Mouse (Mus musculus): ENCODE data around the gene Slc22a15. TPM values are rescaled to one million over a fixed set of nuclear protein-coding genes. Genes with fewer than 3 reads are reported as not detected.

Gene Slc22a15
- 5.1 and 5.6 TPM in 2 replicates for polyA plus RNA-seq (2015; fragmentation: Nextera tagmentation; extraction: Ambion mirVana)

DNA sequence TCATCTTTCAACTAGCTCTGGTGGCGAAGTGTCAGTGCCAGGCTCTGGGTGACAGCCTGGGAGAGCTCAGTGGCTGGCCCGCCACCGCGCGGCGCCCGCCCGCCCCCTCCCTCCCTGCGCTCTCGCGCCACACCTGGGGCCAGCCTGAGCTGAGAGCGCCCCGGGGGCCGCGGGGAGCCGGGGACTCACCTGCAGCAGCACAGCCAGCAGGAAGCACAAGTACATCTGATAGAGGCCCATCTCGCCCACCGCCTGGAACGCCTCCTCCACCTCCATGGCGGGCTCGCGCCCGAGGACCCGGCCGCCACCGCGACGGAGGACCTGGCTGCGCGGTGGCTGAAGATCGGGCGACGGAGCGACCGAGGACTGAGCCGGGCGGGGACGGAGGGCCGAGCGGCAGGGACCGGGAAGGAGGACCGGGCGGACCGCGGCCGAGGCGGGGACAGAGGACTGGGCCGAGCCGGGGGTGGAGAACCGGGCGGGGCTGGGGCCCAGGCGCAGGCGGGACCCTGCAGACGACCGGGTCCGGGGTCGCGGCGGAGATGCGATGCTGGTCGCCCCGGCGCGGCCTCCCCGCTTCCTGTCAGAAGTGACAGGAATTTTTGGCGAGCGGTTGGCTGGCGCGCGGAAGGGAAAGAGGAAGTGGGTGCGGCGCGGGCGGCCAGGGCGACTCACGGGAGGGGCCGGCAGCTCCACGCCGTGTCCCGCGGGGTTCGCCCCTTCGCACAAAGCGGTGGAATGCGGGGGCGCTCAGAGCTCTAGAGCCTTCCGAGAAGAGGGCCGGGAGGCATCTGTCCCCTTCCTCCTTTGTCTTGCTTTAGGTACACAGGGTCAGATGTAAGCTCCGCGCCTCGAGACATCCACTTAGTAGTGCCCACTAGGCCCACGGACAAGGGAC lies at the start of gene Slc22a15:
TSS of gene Slc22a15 (minus strand) at position 611 of the 898 bp plus-strand sequence.
- Histone ChIP-seq H3K27ac (replicated peaks) (peak within 1 kb of the TSS; percentile 94), H3K9ac (replicated peaks) (peak within 1 kb of the TSS; percentile 92), H3K27me3 (replicated peaks) (no peaks in the 10 kb centered on the region), H3K9me3 (replicated peaks) (no peaks in the 10 kb centered on the region), H3K4me2 (peak within 1 kb of the TSS; percentile 82), H3K4me1 (peaks cover 33% of the 10 kb centered on the region), H3K36me3 (no peaks in the 10 kb centered on the region), H3K4me3 (replicated peaks) (peak within 1 kb of the TSS; percentile 85)
- WGBS: under 1% methylated on average over 60 of the region's 92 CpGs
- peak; percentile 88 for ATAC-seq (ENCODE audit: low FRiP score)

DNA sequence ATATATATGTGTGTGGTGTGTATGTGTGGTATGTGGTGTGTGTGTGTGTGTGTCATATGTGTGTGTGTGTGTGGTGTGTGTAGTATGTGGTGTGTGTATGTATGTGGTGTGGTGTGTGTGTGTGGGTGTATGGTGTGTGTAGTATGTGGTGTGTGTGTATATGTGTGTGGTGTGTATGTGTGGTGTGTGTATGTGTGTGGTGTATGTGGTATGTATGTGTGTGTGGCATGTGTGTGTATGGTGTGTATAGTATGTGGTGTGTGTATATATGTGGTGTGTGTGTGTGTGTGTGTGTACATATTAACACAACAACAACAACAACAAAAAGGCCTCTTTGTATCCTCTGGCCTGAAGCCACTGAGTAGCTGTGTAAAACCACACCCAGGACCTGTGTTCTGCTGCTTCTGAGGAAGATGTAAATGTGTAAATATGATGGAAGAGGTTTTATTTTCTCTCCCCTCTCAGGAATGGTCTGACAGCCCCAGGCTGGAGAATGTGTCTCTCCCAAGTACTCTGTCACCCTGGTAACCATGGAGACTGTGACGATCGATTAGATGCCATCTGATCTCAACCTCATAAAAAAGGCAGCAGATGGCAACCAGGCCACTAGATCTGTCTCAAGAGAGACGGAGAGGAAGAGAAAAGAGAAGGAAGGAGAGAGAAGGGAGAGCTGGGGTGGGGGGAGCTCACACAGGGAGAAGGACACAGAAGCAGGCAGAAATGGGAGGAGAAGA lies 42.7 kb upstream of the Slc22a15 start:
- H3K4me2 ChIP-seq: no peak overlapping the region
- WGBS: 4% methylated on average over 3 of the region's 3 CpGs
- peak overlapping the region; percentile 64 for H3K27ac ChIP-seq (replicated peaks)
- H3K27me3 ChIP-seq (replicated peaks): no peaks in the 10 kb centered on the region
- peak overlapping the region; percentile 14; the same call in 1 of the 2 replicates for H3K9ac ChIP-seq (replicated peaks)
- peaks cover 32% of the 10 kb centered on the region for H3K4me1 ChIP-seq
- H3K9me3 ChIP-seq (replicated peaks): no peaks in the 10 kb centered on the region
- H3K36me3 ChIP-seq: no peaks in the 10 kb centered on the region
- ATAC-seq (ENCODE audit: low FRiP score): peak; percentile 81
- H3K4me3 ChIP-seq (replicated peaks): no peak overlapping the region

GRCm38 (mm10) chr3:101964352-101964751 lies 40.1 kb upstream of the Slc22a15 start:
- no peaks in the 10 kb centered on the region for H3K9me3 ChIP-seq (replicated peaks)
- ATAC-seq (ENCODE audit: low FRiP score): no peak
- no peaks in the 10 kb centered on the region for H3K27me3 ChIP-seq (replicated peaks)
- no peak overlapping the region for H3K9ac ChIP-seq (replicated peaks)
- no peak overlapping the region for H3K27ac ChIP-seq (replicated peaks)
- H3K36me3 ChIP-seq: no peaks in the 10 kb centered on the region
- H3K4me2 ChIP-seq: 0 out of 2 replicates have a peak overlapping the region, but pooled peaks have one; percentile 9
- no peak overlapping the region for H3K4me3 ChIP-seq (replicated peaks)
- 16% methylated on average over 7 of the region's 7 CpGs for WGBS
- peaks cover 32% of the 10 kb centered on the region for H3K4me1 ChIP-seq

DNA sequence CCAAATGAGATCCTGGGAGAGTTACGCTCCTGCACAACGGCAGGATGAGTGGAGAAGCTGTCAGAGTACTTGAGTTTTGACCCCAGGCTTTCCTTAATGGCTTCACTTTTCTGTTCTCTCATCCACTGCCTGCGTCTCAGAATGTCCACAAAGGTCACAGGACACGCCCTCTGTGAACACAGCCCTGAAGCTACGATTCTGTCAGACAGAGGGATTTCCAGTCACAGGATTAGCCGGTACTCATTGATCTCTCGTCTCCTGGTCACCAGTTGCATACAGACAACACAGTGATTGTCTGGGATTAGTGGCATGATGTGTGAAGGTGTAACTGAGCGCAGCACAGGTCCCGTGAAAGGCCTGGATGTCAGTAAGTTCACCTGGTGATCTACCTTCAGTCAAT lies 39.2 kb upstream of the Slc22a15 start:
- no peak overlapping the region for H3K27ac ChIP-seq (replicated peaks)
- H3K4me3 ChIP-seq (replicated peaks): no peak overlapping the region
- H3K4me2 ChIP-seq: no peak overlapping the region
- H3K9ac ChIP-seq (replicated peaks): no peak overlapping the region
- no peaks in the 10 kb centered on the region for H3K27me3 ChIP-seq (replicated peaks)
- WGBS: 32% methylated on average over 9 of the region's 9 CpGs
- ATAC-seq (ENCODE audit: low FRiP score): no peak
- H3K9me3 ChIP-seq (replicated peaks): no peaks in the 10 kb centered on the region
- peaks cover 33% of the 10 kb centered on the region for H3K4me1 ChIP-seq
- no peaks in the 10 kb centered on the region for H3K36me3 ChIP-seq

DNA sequence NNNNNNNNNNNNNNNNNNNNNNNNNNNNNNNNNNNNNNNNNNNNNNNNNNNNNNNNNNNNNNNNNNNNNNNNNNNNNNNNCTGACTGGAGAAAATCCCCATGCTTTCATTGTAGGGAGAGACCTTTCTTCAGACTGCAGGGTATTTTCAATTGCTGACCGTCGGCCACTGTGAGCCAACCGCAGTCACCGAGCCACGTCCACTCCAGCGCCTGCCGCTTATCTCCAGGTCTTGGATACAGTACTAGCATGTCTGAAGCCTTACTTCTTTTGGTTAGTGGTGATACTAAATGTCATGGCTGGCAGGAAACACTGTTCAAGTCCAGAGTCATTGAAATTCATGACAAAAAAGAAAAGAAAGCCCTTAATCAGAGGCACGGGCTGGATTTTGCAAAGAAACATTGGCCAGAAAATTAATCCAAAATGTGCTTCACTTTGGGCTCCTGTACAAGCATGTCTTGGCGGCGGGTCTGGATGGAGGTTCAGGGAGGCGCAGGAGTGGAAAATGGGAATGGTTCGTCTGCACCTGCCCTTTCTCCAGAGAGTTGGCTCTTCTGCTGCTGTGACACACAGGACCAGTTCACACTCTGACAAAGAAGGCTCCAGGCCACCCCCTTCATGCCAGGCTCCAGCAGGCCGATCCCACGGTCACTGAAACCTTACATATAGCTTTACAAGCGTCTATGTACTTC lies 37.0 kb upstream of the Slc22a15 start:
- no peak overlapping the region for H3K27ac ChIP-seq (replicated peaks)
- 79% methylated on average over 15 of the region's 15 CpGs for WGBS
- ATAC-seq (ENCODE audit: low FRiP score): no peak

GRCm38 (mm10) chr3:101958047-101958446 lies 33.8 kb upstream of the Slc22a15 start:
- Histone ChIP-seq H3K4me3 (replicated peaks) (no peak overlapping the region), H3K27ac (replicated peaks) (no peak overlapping the region), H3K4me2 (no peak overlapping the region), H3K27me3 (replicated peaks) (no peaks in the 10 kb centered on the region), H3K9ac (replicated peaks) (no peak overlapping the region), H3K4me1 (0 out of 2 replicates have a peak, but pooled peaks cover 2% of the 10 kb centered on the region), H3K9me3 (replicated peaks) (no peaks in the 10 kb centered on the region), H3K36me3 (no peaks in the 10 kb centered on the region)
- ATAC-seq (ENCODE audit: low FRiP score): no peak
- 80% methylated on average over 3 of the region's 3 CpGs for WGBS

More for the DNA sequence above, 37.0 kb upstream of the Slc22a15 start:
- Histone ChIP-seq H3K27me3 (replicated peaks) (no peaks in the 10 kb centered on the region), H3K4me2 (no peak overlapping the region), H3K9me3 (replicated peaks) (no peaks in the 10 kb centered on the region), H3K36me3 (no peaks in the 10 kb centered on the region), H3K4me3 (replicated peaks) (no peak overlapping the region), H3K9ac (replicated peaks) (no peak overlapping the region), H3K4me1 (peaks cover 20% of the 10 kb centered on the region)

DNA sequence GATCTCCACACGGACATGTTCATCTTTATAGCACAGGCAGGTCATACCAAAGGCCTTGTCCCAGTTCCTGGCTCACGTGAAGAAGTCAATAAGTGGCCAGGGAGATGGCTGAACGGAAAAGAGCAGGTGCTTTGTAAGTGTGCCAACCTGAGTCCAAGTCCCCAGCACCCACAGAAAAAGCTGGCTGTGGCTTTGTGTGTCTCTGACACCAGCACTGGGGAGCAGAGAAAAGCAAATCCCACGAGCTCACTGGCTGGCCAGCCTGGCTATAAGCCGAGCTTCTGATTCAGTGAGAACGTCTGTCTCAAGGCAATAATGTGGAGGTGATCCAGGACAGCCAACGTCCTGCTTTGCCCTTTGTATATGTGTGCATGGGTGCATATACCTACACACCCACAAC lies 29.3 kb upstream of the Slc22a15 start:
- Histone ChIP-seq H3K27me3 (replicated peaks) (no peaks in the 10 kb centered on the region), H3K27ac (replicated peaks) (no peak overlapping the region), H3K4me2 (no peak overlapping the region), H3K4me3 (replicated peaks) (no peak overlapping the region), H3K9ac (replicated peaks) (no peak overlapping the region), H3K36me3 (no peaks in the 10 kb centered on the region), H3K4me1 (peaks cover 3% of the 10 kb centered on the region; the same call in 1 of the 2 replicates), H3K9me3 (replicated peaks) (no peaks in the 10 kb centered on the region)
- WGBS: 62% methylated on average over 7 of the region's 7 CpGs
- no peak for ATAC-seq (ENCODE audit: low FRiP score)

DNA sequence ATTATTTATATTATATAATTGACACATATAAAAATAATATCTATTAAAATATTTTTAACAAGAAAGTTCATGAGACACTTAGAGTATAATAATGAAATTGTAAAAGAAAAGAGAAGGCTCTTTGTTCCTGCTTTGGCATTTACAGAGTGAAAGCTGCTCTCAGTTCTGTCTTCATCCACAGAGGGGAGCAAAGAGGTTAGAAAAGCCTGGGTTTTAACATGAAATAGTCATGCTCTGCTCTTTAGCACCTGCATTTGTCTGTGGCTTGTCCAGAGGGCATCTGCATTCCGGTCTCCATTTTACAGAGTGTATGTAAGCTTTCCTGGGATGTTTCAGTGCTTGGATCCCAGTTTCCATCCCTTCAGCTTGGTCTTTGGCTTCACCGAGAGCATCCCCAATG lies 28.3 kb upstream of the Slc22a15 start:
- H3K4me3 ChIP-seq (replicated peaks): no peak overlapping the region
- no peaks in the 10 kb centered on the region for H3K36me3 ChIP-seq
- WGBS: 79% methylated on average over 2 of the region's 2 CpGs
- peak; percentile 60; the same call in 1 of the 2 replicates for ATAC-seq (ENCODE audit: low FRiP score)
- peaks cover 3% of the 10 kb centered on the region; the same call in 1 of the 2 replicates for H3K4me1 ChIP-seq
- H3K4me2 ChIP-seq: no peak overlapping the region
- no peak overlapping the region for H3K27ac ChIP-seq (replicated peaks)
- H3K9me3 ChIP-seq (replicated peaks): no peaks in the 10 kb centered on the region
- H3K27me3 ChIP-seq (replicated peaks): no peaks in the 10 kb centered on the region
- H3K9ac ChIP-seq (replicated peaks): no peak overlapping the region

DNA sequence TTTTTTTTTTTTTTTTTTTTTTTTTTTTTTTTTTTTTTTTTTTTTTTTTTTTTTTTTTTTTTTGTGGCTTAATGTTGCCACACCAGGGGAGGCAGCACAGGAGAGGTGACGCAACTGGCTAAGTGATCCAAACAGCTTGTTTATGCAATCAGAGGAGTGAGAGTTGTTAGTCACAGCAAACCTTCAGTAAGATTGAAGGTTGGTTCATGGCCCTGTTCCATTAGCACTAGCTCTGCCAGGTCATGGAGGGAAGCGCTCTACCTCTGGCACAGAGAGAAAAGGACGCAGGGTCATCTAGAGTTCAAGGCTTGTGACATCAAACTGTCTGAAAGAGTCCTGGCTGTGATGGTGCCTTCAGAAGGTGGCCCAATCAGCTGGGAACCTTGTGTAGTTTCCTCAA lies 24.3 kb upstream of the Slc22a15 start:
- ATAC-seq (ENCODE audit: low FRiP score): no peak
- Histone ChIP-seq H3K27me3 (replicated peaks) (no peaks in the 10 kb centered on the region), H3K4me2 (no peak overlapping the region), H3K4me1 (peaks cover 3% of the 10 kb centered on the region; the same call in 1 of the 2 replicates), H3K27ac (replicated peaks) (no peak overlapping the region), H3K4me3 (replicated peaks) (no peak overlapping the region), H3K9me3 (replicated peaks) (no peaks in the 10 kb centered on the region), H3K36me3 (no peaks in the 10 kb centered on the region), H3K9ac (replicated peaks) (no peak overlapping the region)
- 57% methylated on average over 3 of the region's 3 CpGs for WGBS

DNA sequence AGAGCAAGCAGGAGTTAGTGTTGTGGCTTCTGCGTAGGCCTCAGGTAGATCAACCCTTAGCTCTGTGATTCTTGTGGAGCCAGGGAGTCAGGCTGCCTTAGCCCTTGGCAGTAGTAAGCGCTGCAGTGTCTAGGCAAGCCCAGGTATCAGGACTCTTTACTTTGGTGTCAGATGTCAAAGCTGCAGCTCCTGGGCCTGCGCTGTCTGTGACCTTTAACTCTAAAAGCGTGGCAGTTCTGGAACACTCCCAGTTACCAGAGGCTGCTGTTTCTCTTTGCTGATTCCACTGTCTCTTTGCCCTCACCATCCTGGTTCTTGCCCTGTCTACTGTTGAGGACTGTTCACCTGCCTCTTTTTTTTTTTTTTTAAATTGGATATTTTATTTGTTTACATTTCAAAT lies 23.0 kb upstream of the Slc22a15 start:
- Histone ChIP-seq H3K4me3 (replicated peaks) (no peak overlapping the region), H3K27me3 (replicated peaks) (no peaks in the 10 kb centered on the region), H3K27ac (replicated peaks) (no peak overlapping the region), H3K9ac (replicated peaks) (no peak overlapping the region), H3K4me2 (no peak overlapping the region), H3K36me3 (no peaks in the 10 kb centered on the region), H3K9me3 (replicated peaks) (no peaks in the 10 kb centered on the region), H3K4me1 (peaks cover 3% of the 10 kb centered on the region; the same call in 1 of the 2 replicates)
- no peak for ATAC-seq (ENCODE audit: low FRiP score)
- WGBS: 82% methylated on average over 4 of the region's 4 CpGs

DNA sequence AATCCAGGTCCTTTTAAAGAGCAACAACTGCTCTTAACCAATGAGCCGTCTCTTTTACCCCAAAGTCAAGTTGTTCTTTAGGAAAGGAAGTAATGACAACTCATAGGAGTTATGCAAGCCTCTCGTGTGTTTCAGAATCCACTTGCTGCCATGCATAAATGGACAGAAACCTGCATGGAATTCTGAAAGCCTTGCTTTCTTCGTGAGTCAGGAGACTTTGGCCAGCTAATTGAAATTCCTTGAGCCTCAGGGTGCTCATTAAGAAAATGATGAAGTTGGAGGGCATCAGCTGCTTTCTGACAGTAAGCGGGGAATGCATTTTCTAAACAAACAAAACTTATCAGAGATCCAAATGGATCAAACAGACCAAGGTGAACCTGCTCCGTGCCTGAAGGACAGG lies 21.0 kb upstream of the Slc22a15 start:
- WGBS: 74% methylated on average over 5 of the region's 5 CpGs

More for the DNA sequence above, 21.0 kb upstream of the Slc22a15 start:
- Histone ChIP-seq H3K9ac (replicated peaks) (no peak overlapping the region), H3K9me3 (replicated peaks) (no peaks in the 10 kb centered on the region), H3K27ac (replicated peaks) (no peak overlapping the region), H3K4me3 (replicated peaks) (no peak overlapping the region), H3K4me2 (no peak overlapping the region), H3K36me3 (no peaks in the 10 kb centered on the region), H3K4me1 (no peaks in the 10 kb centered on the region), H3K27me3 (replicated peaks) (no peaks in the 10 kb centered on the region)
- ATAC-seq (ENCODE audit: low FRiP score): no peak
